Mouse (Mus musculus) liver, embryonic 14.5 days (tissue): Measurements from ENCODE around the gene Clstn2. TPM values are rescaled to one million over a fixed set of nuclear protein-coding genes. Genes with fewer than 3 reads are reported as not detected.
A peak's percentile ranks its signal among the peaks of the same experiment; 100 is the strongest.

Source experiments
- ATAC-seq: fragments of 200-750 bp; cut with Nextera tagmentation; 2 replicates; pipeline ENCODE4 v1.8.0; 2017; ENCODE audit warnings: moderate number of reproducible peaks, mild to moderate bottlenecking, moderate library complexity; ENCODE audit not compliant: insufficient read depth
- DNase-seq, 3 experiments: peaks; one replicate each; pipeline ENCODE4 v3.0.0-alpha.2; 2012 to 2013; ENCODE audit warnings: low read depth in 3 of 3, low spot score in 3 of 3
- H3K27ac ChIP-seq: fragments of 300-500 bp; sonication (generic); 2 replicates; pipeline ENCODE4 v1.5.1; 2014; ENCODE audit warnings: moderate library complexity, mild to moderate bottlenecking, control low read depth, inconsistent platforms
- H3K27me3 ChIP-seq: fragments of 300-500 bp; sonication (generic); 2 replicates; pipeline ENCODE4 v1.6.1; 2014; ENCODE audit warnings: mild to moderate bottlenecking, low read length, moderate library complexity; ENCODE audit not compliant: control insufficient read depth, insufficient read depth
- H3K36me3 ChIP-seq: fragments of 300-500 bp; sonication (generic); replicated peaks from 2 replicates; pipeline ENCODE4 v1.6.1; 2014; ENCODE audit warnings: low read depth; ENCODE audit not compliant: control insufficient read depth, insufficient read depth
- H3K4me1 ChIP-seq, 2 experiments: fragments of 200-500 bp in 1 of 2; fragments of 300-500 bp in 1 of 2; sonication (generic) in 1 of 2; replicated peaks; 2 replicates each; pipeline ENCODE4 v1.6.1; 2012 to 2014; ENCODE audit warnings: antibody characterized with exemption in 1 of 2, inconsistent platforms in 1 of 2, low read length in 1 of 2; ENCODE audit not compliant: control insufficient read depth in 2 of 2, insufficient read depth in 2 of 2
- H3K4me2 ChIP-seq: fragments of 300-500 bp; sonication (generic); 2 replicates; pipeline ENCODE4 v1.6.1; 2014; ENCODE audit warnings: low read depth, mild to moderate bottlenecking, control low read depth, moderate library complexity
- H3K4me3 ChIP-seq, 2 experiments: fragments of 200-500 bp in 1 of 2; fragments of 300-500 bp in 1 of 2; sonication (generic) in 1 of 2; 2 replicates each; pipeline ENCODE4 v1.5.1; 2012 to 2014; ENCODE audit warnings: low read depth in 2 of 2, low read length in 2 of 2, mild to moderate bottlenecking in 2 of 2, control low read depth in 1 of 2, inconsistent platforms in 1 of 2, moderate library complexity in 1 of 2; ENCODE audit not compliant: insufficient read depth in 1 of 2
- H3K9ac ChIP-seq: fragments of 300-500 bp; sonication (generic); replicated peaks from 2 replicates; pipeline ENCODE4 v1.6.1; 2014; ENCODE audit warnings: mild to moderate bottlenecking, control low read depth, moderate library complexity
- H3K9me3 ChIP-seq: fragments of 300-500 bp; sonication (generic); 2 replicates; pipeline ENCODE4 v1.6.1; 2016; ENCODE audit warnings: low read length, mixed read lengths; ENCODE audit not compliant: control insufficient read depth
- CTCF ChIP-seq: IDR thresholded peaks from 2 replicates; pipeline ENCODE4 v1.5.1; 2016; ENCODE audit warnings: antibody characterized with exemption, low read depth, control low read depth
- EP300 ChIP-seq: IDR thresholded peaks from 2 replicates; pipeline ENCODE4 v1.6.1; 2016; ENCODE audit warnings: antibody characterized with exemption, low read depth
- WGBS: fragments of 180-500 bp; shearing (Covaris S2); extraction: QIAGEN DNeasy Blood & Tissue Kit; methylation state at CpG from one replicate; pipeline ENCODE4 v1.1.7; 2014; ENCODE audit not compliant: insufficient replicate concordance; 5-methylcytosine and 5-hydroxymethylcytosine counted together
- polyA plus RNA-seq, 2 experiments: library from polyadenylated mRNA; depleted of rRNA in 1 of 2; stranded (reverse) in 1 of 2; unstranded in 1 of 2; fragments of >200 nt; fragmentation: Nextera tagmentation in 1 of 2; extraction: Ambion mirVana in 1 of 2; gene quantifications; 2 replicates each; pipeline versions ENCODE4 v1.2.1 to v1.2.3; 2012 to 2014

The Clstn2 gene
- polyA plus RNA-seq, 2 experiments: 0.04 to 0.11 TPM

- no peaks in the 10 kb centered on the region for H3K4me1 ChIP-seq
- no peaks in the 10 kb centered on the region for H3K36me3 ChIP-seq
- H3K4me2 ChIP-seq: no peak overlapping the region
- no peak for DNase-seq
- H3K27me3 ChIP-seq: no peaks in the 10 kb centered on the region
- no peak overlapping the region for H3K4me3 ChIP-seq
- no peak overlapping the region for H3K27ac ChIP-seq
- TF ChIP-seq EP300: no peak
- no peak for TF ChIP-seq CTCF
- no peak for ATAC-seq
- 55% methylated on average over 3 of the region's 3 CpGs for WGBS
- H3K9ac ChIP-seq: no peak overlapping the region
- H3K9me3 ChIP-seq: no peaks in the 10 kb centered on the region
Observed at GRCm38 (mm10) chr9:97883336-97883735, 149.6 kb downstream of the Clstn2 start.

- DNase-seq: no peak
- ATAC-seq: no peak
- 57% methylated on average over 8 of the region's 8 CpGs for WGBS
Observed at GRCm38 (mm10) chr9:97867013-97867700, 165.8 kb downstream of the Clstn2 start.

GRCm38 (mm10) chr9:97852859-97853258 is 180.1 kb downstream of the Clstn2 start:
- Histone ChIP-seq H3K36me3 (no peaks in the 10 kb centered on the region), H3K4me1 (no peaks in the 10 kb centered on the region), H3K4me3 (no peak overlapping the region), H3K4me2 (no peak overlapping the region), H3K9ac (no peak overlapping the region), H3K9me3 (no peaks in the 10 kb centered on the region), H3K27ac (no peak overlapping the region), H3K27me3 (no peaks in the 10 kb centered on the region)
- no peak for ATAC-seq
- TF ChIP-seq CTCF: no peak
- no peak for TF ChIP-seq EP300
- DNase-seq: no peak

More at GRCm38 (mm10) chr9:97867013-97867700, 165.8 kb downstream of the Clstn2 start:
- no peak for TF ChIP-seq CTCF
- no peak for TF ChIP-seq EP300
- H3K4me3 ChIP-seq: no peak overlapping the region
- no peak overlapping the region for H3K4me2 ChIP-seq
- no peaks in the 10 kb centered on the region for H3K27me3 ChIP-seq
- H3K4me1 ChIP-seq: no peaks in the 10 kb centered on the region
- H3K27ac ChIP-seq: no peak overlapping the region
- no peak overlapping the region for H3K9ac ChIP-seq
- H3K36me3 ChIP-seq: no peaks in the 10 kb centered on the region
- H3K9me3 ChIP-seq: no peaks in the 10 kb centered on the region

GRCm38 (mm10) chr9:97847873-97848838 is 184.8 kb downstream of the Clstn2 start:
- no peak for TF ChIP-seq CTCF
- no peak for TF ChIP-seq EP300
- H3K4me2 ChIP-seq: no peak overlapping the region
- H3K9ac ChIP-seq: no peak overlapping the region
- H3K9me3 ChIP-seq: no peaks in the 10 kb centered on the region
- no peak overlapping the region for H3K27ac ChIP-seq
- no peaks in the 10 kb centered on the region for H3K4me1 ChIP-seq
- no peaks in the 10 kb centered on the region for H3K27me3 ChIP-seq
- H3K36me3 ChIP-seq: no peaks in the 10 kb centered on the region
- no peak overlapping the region for H3K4me3 ChIP-seq
- ATAC-seq (no peak), DNase-seq (no peak)
- WGBS: 59% methylated on average over 12 of the region's 12 CpGs

GRCm38 (mm10) chr9:97842054-97842453 is 190.9 kb downstream of the Clstn2 start:
- no peak overlapping the region for H3K9ac ChIP-seq
- peak; percentile 79 for ATAC-seq
- 26% methylated on average over 7 of the region's 7 CpGs for WGBS

More at GRCm38 (mm10) chr9:97842054-97842453, 190.9 kb downstream of the Clstn2 start:
- H3K4me3 ChIP-seq: no peak overlapping the region
- H3K4me1 ChIP-seq: peaks cover 0 to 5% of the 10 kb centered on the region in 2 experiments; a peak in 1 of 4 replicates
- no peaks in the 10 kb centered on the region for H3K36me3 ChIP-seq
- no peak overlapping the region for H3K27ac ChIP-seq
- no peaks in the 10 kb centered on the region for H3K9me3 ChIP-seq
- H3K4me2 ChIP-seq: no peak overlapping the region
- H3K27me3 ChIP-seq: no peaks in the 10 kb centered on the region
- no peak for TF ChIP-seq CTCF
- TF ChIP-seq EP300: no peak
- no peak for DNase-seq
